Mouse (Mus musculus) neural tube, embryonic 15.5 days (tissue): ENCODE results near the gene Gapdh. TPM values are rescaled to one million over a fixed set of nuclear protein-coding genes. Genes with fewer than 3 reads are reported as not detected.

ENCODE experiments used
- ATAC-seq: fragments of 200-750 bp; cut with Nextera tagmentation; 2 replicates; pipeline ENCODE4 v1.8.0; 2017; ENCODE audit warnings: mild to moderate bottlenecking, moderate TSS enrichment, moderate library complexity; ENCODE audit not compliant: low FRiP score
- H3K27ac ChIP-seq: fragments of 300-500 bp; sonication (generic); replicated peaks from 2 replicates; pipeline ENCODE4 v1.5.1; 2015; ENCODE audit warnings: mild to moderate bottlenecking, inconsistent platforms
- H3K27me3 ChIP-seq: fragments of 300-500 bp; sonication (generic); replicated peaks from 2 replicates; pipeline ENCODE4 v1.6.1; 2015; ENCODE audit warnings: inconsistent platforms
- H3K36me3 ChIP-seq: fragments of 300-500 bp; sonication (generic); 2 replicates; pipeline ENCODE4 v1.6.1; 2015; ENCODE audit warnings: inconsistent platforms
- H3K4me1 ChIP-seq: fragments of 300-500 bp; sonication (generic); 2 replicates; pipeline ENCODE4 v1.6.1; 2015; ENCODE audit warnings: inconsistent platforms
- H3K4me2 ChIP-seq: fragments of 300-500 bp; sonication (generic); 2 replicates; pipeline ENCODE4 v1.6.1; 2015; ENCODE audit warnings: inconsistent platforms, mild to moderate bottlenecking, moderate library complexity
- H3K4me3 ChIP-seq: fragments of 300-500 bp; sonication (generic); replicated peaks from 2 replicates; pipeline ENCODE4 v1.5.1; 2015; ENCODE audit warnings: mild to moderate bottlenecking, inconsistent platforms
- H3K9ac ChIP-seq: fragments of 300-500 bp; sonication (generic); replicated peaks from 2 replicates; pipeline ENCODE4 v1.6.1; 2015; ENCODE audit warnings: mild to moderate bottlenecking, inconsistent platforms
- H3K9me3 ChIP-seq: fragments of 300-500 bp; sonication (generic); replicated peaks from 2 replicates; pipeline ENCODE4 v1.6.1; 2016; ENCODE audit warnings: inconsistent platforms
- WGBS: fragments of 180-500 bp; shearing (Covaris S2); methylation state at CpG from one replicate; pipeline ENCODE4 v1.1.7; 2015; ENCODE audit warnings: mixed read lengths; 5-methylcytosine and 5-hydroxymethylcytosine counted together
- microRNA-seq: library from miRNA; unstranded; fragments of <30 nt; microRNA quantifications from one replicate; pipeline ENCODE4, GENCODE M21; 2017
- polyA plus RNA-seq: library from polyadenylated mRNA; unstranded; fragments of >200 nt; fragmentation: Nextera tagmentation; extraction: Ambion mirVana; gene quantifications from 2 replicates; pipeline ENCODE4 v1.2.1, GENCODE M21; 2015

Gapdh gene
- polyA plus RNA-seq, 1 experiment from 2014 or later = 1,563 TPM

GRCm38 (mm10) chr6:125131302-125132156, 34.7 kb downstream of the Gapdh start, which contains the start of gene Nop2:
TSS of gene Nop2 (plus strand) at chr6:125131909.
- under 1% methylated on average over 66 of the region's 66 CpGs for WGBS
- ATAC-seq = peak; percentile 96

GRCm38 (mm10) chr6:125129710-125130402, 36.4 kb downstream of the Gapdh start:
- Histone ChIP-seq H3K4me3 (no peak overlapping the region), H3K9ac (no peak overlapping the region), H3K4me1 (peaks cover 22% of the 10 kb centered on the region), H3K27me3 (no peaks in the 10 kb centered on the region), H3K4me2 (no peak overlapping the region), H3K36me3 (peaks cover 71% of the 10 kb centered on the region), H3K9me3 (no peaks in the 10 kb centered on the region), H3K27ac (no peak overlapping the region)
- no peak for ATAC-seq
- 86% methylated on average over 19 of the region's 20 CpGs for WGBS

More at GRCm38 (mm10) chr6:125131302-125132156, 34.7 kb downstream of the Gapdh start, which contains the start of gene Nop2:
- H3K4me1 ChIP-seq = peaks cover 22% of the 10 kb centered on the region
- peak within 1 kb of the TSS; percentile 91 for H3K4me2 ChIP-seq
- H3K27me3 ChIP-seq = no peaks in the 10 kb centered on the region
- H3K27ac ChIP-seq = peak within 1 kb of the TSS; percentile 89
- H3K9ac ChIP-seq = peak within 1 kb of the TSS; percentile 84
- H3K4me3 ChIP-seq = peak within 1 kb of the TSS; percentile 91
- H3K36me3 ChIP-seq = peaks cover 69% of the 10 kb centered on the region
- no peaks in the 10 kb centered on the region for H3K9me3 ChIP-seq

GRCm38 (mm10) chr6:125128724-125129123, 37.5 kb downstream of the Gapdh start:
- H3K27me3 ChIP-seq = no peaks in the 10 kb centered on the region
- H3K27ac ChIP-seq = no peak overlapping the region
- peaks cover 22% of the 10 kb centered on the region for H3K4me1 ChIP-seq
- WGBS = 91% methylated on average over 12 of the region's 12 CpGs
- no peak overlapping the region for H3K4me2 ChIP-seq
- peaks cover 71% of the 10 kb centered on the region for H3K36me3 ChIP-seq
- H3K9me3 ChIP-seq = no peaks in the 10 kb centered on the region
- H3K9ac ChIP-seq = no peak overlapping the region
- ATAC-seq = no peak
- H3K4me3 ChIP-seq = no peak overlapping the region

- no peak for ATAC-seq
- no peaks in the 10 kb centered on the region for H3K27me3 ChIP-seq
- no peak overlapping the region for H3K9ac ChIP-seq
- WGBS = 96% methylated on average over 8 of the region's 8 CpGs
- H3K4me2 ChIP-seq = no peak overlapping the region
- no peak overlapping the region for H3K27ac ChIP-seq
- H3K36me3 ChIP-seq = peaks cover 95% of the 10 kb centered on the region
- H3K4me1 ChIP-seq = no peaks in the 10 kb centered on the region
- no peaks in the 10 kb centered on the region for H3K9me3 ChIP-seq
- H3K4me3 ChIP-seq = no peak overlapping the region
These were observed 46.9 kb downstream of the Gapdh start for GRCm38 (mm10) chr6:125119387-125119786.

GRCm38 (mm10) chr6:125112553-125112952, 53.7 kb downstream of the Gapdh start:
- 96% methylated on average over 11 of the region's 11 CpGs for WGBS
- ATAC-seq = no peak
- no peaks in the 10 kb centered on the region for H3K27me3 ChIP-seq

More at GRCm38 (mm10) chr6:125112553-125112952, 53.7 kb downstream of the Gapdh start:
- no peak overlapping the region for H3K27ac ChIP-seq
- no peaks in the 10 kb centered on the region for H3K9me3 ChIP-seq
- H3K9ac ChIP-seq = no peak overlapping the region
- peaks cover 94% of the 10 kb centered on the region for H3K36me3 ChIP-seq
- no peaks in the 10 kb centered on the region for H3K4me1 ChIP-seq
- no peak overlapping the region for H3K4me2 ChIP-seq
- no peak overlapping the region for H3K4me3 ChIP-seq

Small RNA genes lying within 50 kb of the gene (microRNA-seq; reads per million reads assigned to microRNA genes)
- gene Mir3098 = not detected

Other genes starting within 250 kb of the Gapdh start
- gene Ptms, start 246.4 kb downstream of the Gapdh start, polyA plus RNA-seq = 637 and 745 TPM in 2 replicates
- gene Mlf2, start 235.1 kb downstream of the Gapdh start, polyA plus RNA-seq = 543 and 603 TPM in 2 replicates
- 95.4 and 112 TPM in 2 replicates for gene Cops7a, start 200.9 kb downstream of the Gapdh start, polyA plus RNA-seq
- 59.4 and 72.4 TPM in 2 replicates for gene Pianp, start 169.8 kb downstream of the Gapdh start, polyA plus RNA-seq
- gene Zfp384, start 157.3 kb downstream of the Gapdh start, polyA plus RNA-seq = 18.5 and 19.5 TPM in 2 replicates
- gene Ing4, start 126.7 kb downstream of the Gapdh start, polyA plus RNA-seq = 129 and 133 TPM in 2 replicates
- gene Acrbp, start 116.8 kb downstream of the Gapdh start, polyA plus RNA-seq = 17.3 and 21.5 TPM in 2 replicates
- 1.0 and 1.2 TPM in 2 replicates for gene Lpar5, start 98.5 kb downstream of the Gapdh start, polyA plus RNA-seq
- 87.5 and 93.9 TPM in 2 replicates for gene Chd4, start 70.5 kb downstream of the Gapdh start, polyA plus RNA-seq
- gene Nop2, start 34.6 kb downstream of the Gapdh start, polyA plus RNA-seq = 47.8 and 58.0 TPM in 2 replicates
- gene Iffo1, start 21.2 kb downstream of the Gapdh start, polyA plus RNA-seq = 20.1 and 24.6 TPM in 2 replicates
- 38.2 and 56.6 TPM in 2 replicates for gene Ncapd2, start 25.2 kb upstream of the Gapdh start, polyA plus RNA-seq
- 156 and 167 TPM in 2 replicates for gene Mrpl51, start 25.3 kb upstream of the Gapdh start, polyA plus RNA-seq
- 53.8 and 57.4 TPM in 2 replicates for gene Vamp1, start 49.1 kb upstream of the Gapdh start, polyA plus RNA-seq
- 7.1 and 11.9 TPM in 2 replicates for gene Tapbpl, start 65.4 kb upstream of the Gapdh start, polyA plus RNA-seq
- gene Cd27, start 70.5 kb upstream of the Gapdh start, polyA plus RNA-seq = 2.0 and 12.9 TPM in 2 replicates
- not detected in 2 replicates for gene Tuba3a, start 119.6 kb upstream of the Gapdh start, polyA plus RNA-seq
- 19.5 and 28.1 TPM in 2 replicates for gene Ltbr, start 147.4 kb upstream of the Gapdh start, polyA plus RNA-seq
- 0.44 and 2.6 TPM in 2 replicates for gene Scnn1a, start 154.2 kb upstream of the Gapdh start, polyA plus RNA-seq
- 13.6 and 28.4 TPM in 2 replicates for gene Tnfrsf1a, start 182.9 kb upstream of the Gapdh start, polyA plus RNA-seq
- 0.23 and 0.70 TPM in 2 replicates for gene Plekhg6, start 214.3 kb upstream of the Gapdh start, polyA plus RNA-seq